Mouse (Mus musculus) neural tube, embryonic 14.5 days (tissue): ENCODE data around the gene Baz1a. TPM values are rescaled to one million over a fixed set of nuclear protein-coding genes. Genes with fewer than 3 reads are reported as not detected.
"Not testable (repeated sequence)": the region's sequence is repeated elsewhere in the genome, so short reads cannot be mapped to it uniquely, and the experiment has no call there.

Experiments
- ATAC-seq: fragments of 200-750 bp; cut with Nextera tagmentation; 2 replicates; pipeline ENCODE4 v1.8.0; 2017; ENCODE audit warnings: low read depth, mild to moderate bottlenecking, moderate TSS enrichment, moderate library complexity
- H3K27ac ChIP-seq: fragments of 300-500 bp; sonication (generic); 2 replicates; pipeline ENCODE4 v1.5.1; 2014; ENCODE audit warnings: low read depth, mild to moderate bottlenecking, control low read depth, low read length, moderate library complexity, mixed read lengths
- H3K27me3 ChIP-seq: fragments of 300-500 bp; sonication (generic); 2 replicates; pipeline ENCODE4 v1.6.1; 2014; ENCODE audit warnings: low read length; ENCODE audit not compliant: control insufficient read depth, insufficient read depth
- H3K36me3 ChIP-seq: fragments of 300-500 bp; sonication (generic); 2 replicates; pipeline ENCODE4 v1.6.1; 2014; ENCODE audit warnings: low read length, mixed read lengths; ENCODE audit not compliant: control insufficient read depth, insufficient read depth
- H3K4me1 ChIP-seq: fragments of 300-500 bp; sonication (generic); 2 replicates; pipeline ENCODE4 v1.6.1; 2014; ENCODE audit warnings: low read length; ENCODE audit not compliant: control insufficient read depth, insufficient read depth
- H3K4me2 ChIP-seq: fragments of 300-500 bp; sonication (generic); 2 replicates; pipeline ENCODE4 v1.6.1; 2014; ENCODE audit warnings: mild to moderate bottlenecking, low read depth, low read length, control low read depth
- H3K4me3 ChIP-seq: fragments of 300-500 bp; sonication (generic); 2 replicates; pipeline ENCODE4 v1.5.1; 2014; ENCODE audit warnings: low read depth, low read length, control low read depth, mixed read lengths
- H3K9ac ChIP-seq: fragments of 300-500 bp; sonication (generic); replicated peaks from 2 replicates; pipeline ENCODE4 v1.6.1; 2014; ENCODE audit warnings: low read depth, mild to moderate bottlenecking, control low read depth, low read length, mixed read lengths
- H3K9me3 ChIP-seq: fragments of 300-500 bp; sonication (generic); 2 replicates; pipeline ENCODE4 v1.6.1; 2016; ENCODE audit warnings: low read length; ENCODE audit not compliant: control insufficient read depth
- WGBS: fragments of 180-500 bp; shearing (Covaris S2); extraction: QIAGEN DNeasy Blood & Tissue Kit; methylation state at CpG from one replicate; pipeline ENCODE4 v1.1.7; 2014; 5-methylcytosine and 5-hydroxymethylcytosine counted together
- polyA plus RNA-seq: library from polyadenylated mRNA; unstranded; fragments of >200 nt; fragmentation: Nextera tagmentation; extraction: Ambion mirVana; gene quantifications from 2 replicates; pipeline ENCODE4 v1.2.1, GENCODE M21; 2014

Gene Baz1a
- polyA plus RNA-seq, 1 experiment from 2014 or later: 3.3 TPM

GRCm38 (mm10) chr12:55016339-55017118 is 2.4 kb upstream of the Baz1a start:
- ATAC-seq: no peak
- WGBS: 71% methylated on average over 8 of the region's 8 CpGs
- Histone ChIP-seq H3K27ac (no peak overlapping the region), H3K9me3 (no peaks in the 10 kb centered on the region), H3K27me3 (no peaks in the 10 kb centered on the region), H3K4me1 (no peaks in the 10 kb centered on the region), H3K4me2 (no peak overlapping the region), H3K36me3 (no peaks in the 10 kb centered on the region), H3K4me3 (no peak overlapping the region), H3K9ac (no peak overlapping the region)

DNA sequence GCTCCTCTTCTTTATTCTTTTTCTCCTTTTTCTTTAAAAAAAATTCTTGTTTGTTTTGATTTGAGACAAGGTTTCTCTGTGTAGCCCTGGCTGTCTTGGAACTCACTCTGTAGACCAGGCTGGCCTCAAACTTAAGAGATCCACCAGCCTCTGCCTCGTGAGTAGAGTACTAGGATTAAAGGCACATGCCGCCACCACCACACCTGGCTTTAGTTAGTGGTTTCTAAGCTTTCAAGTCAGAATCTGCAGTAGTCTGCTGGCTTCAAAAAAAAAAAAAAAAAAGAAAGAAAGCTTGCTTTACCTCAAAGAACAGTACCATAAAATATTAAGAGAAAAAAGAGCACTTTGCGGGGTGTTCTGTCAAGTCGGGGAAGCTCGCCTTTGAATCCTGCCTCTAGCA is 1.3 kb upstream of the Baz1a start:
- no peak overlapping the region for H3K4me3 ChIP-seq
- H3K4me1 ChIP-seq: no peaks in the 10 kb centered on the region
- no peaks in the 10 kb centered on the region for H3K27me3 ChIP-seq
- no peak overlapping the region for H3K9ac ChIP-seq
- no peak overlapping the region for H3K27ac ChIP-seq
- WGBS: 92% methylated on average over 5 of the region's 5 CpGs
- no peak overlapping the region for H3K4me2 ChIP-seq
- no peaks in the 10 kb centered on the region for H3K36me3 ChIP-seq
- H3K9me3 ChIP-seq: no peaks in the 10 kb centered on the region
- no peak for ATAC-seq

DNA sequence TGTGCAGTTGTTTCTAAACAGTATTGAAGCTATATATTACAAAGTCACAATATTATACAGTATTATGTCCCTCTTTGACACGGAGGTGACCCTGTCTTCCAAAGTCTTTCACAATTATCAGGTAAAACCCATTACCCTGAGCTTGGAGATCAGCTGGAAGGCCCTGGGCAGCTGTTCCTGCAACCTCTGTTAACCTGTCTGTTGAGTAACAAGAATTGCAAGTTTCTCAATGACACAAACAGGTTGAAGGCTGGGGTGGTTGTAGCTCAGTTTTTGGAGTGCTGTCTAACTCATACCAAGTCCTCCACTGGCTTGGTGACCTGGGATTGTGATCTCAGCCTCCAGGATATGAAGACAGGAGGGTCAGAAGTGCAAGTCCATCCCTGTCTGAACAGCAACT is 1.1 kb downstream of the Baz1a start:
- 78% methylated on average over 1 of the region's 1 CpGs for WGBS
- Histone ChIP-seq H3K4me2 (no peak overlapping the region), H3K9ac (no peak overlapping the region), H3K27ac (no peak overlapping the region), H3K4me3 (no peak overlapping the region), H3K36me3 (no peaks in the 10 kb centered on the region), H3K4me1 (no peaks in the 10 kb centered on the region), H3K9me3 (no peaks in the 10 kb centered on the region), H3K27me3 (no peaks in the 10 kb centered on the region)
- no peak for ATAC-seq

GRCm38 (mm10) chr12:55007361-55008008 is 6.7 kb downstream of the Baz1a start:
- Histone ChIP-seq H3K4me1 (no peaks in the 10 kb centered on the region), H3K27ac (no peak overlapping the region), H3K4me2 (no peak overlapping the region), H3K27me3 (no peaks in the 10 kb centered on the region), H3K4me3 (no peak overlapping the region), H3K36me3 (no peaks in the 10 kb centered on the region), H3K9me3 (no peaks in the 10 kb centered on the region), H3K9ac (no peak overlapping the region)
- ATAC-seq: no peak
- 90% methylated on average over 14 of the region's 14 CpGs for WGBS

DNA sequence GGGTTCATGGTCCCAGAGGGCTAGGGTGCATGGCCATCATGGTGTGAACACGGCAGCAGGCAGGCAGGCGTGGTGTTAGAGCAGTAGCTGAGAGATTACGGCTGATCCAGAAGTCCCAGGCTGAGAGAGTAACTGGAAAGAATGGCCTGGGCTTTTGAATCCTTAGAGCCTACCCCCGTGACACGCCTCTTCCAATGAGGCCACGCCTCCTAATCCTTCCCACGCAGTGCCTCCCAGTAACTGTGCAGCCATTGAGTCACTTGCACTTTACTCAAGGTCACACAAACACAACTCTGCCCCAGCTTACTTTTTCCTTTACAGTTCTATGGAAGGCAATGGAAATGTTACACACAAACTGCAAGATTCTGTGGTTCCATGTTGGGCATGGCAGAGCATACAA is 8.1 kb downstream of the Baz1a start:
- no peak overlapping the region for H3K4me3 ChIP-seq
- no peak overlapping the region for H3K27ac ChIP-seq
- no peaks in the 10 kb centered on the region for H3K36me3 ChIP-seq
- no peak for ATAC-seq
- no peak overlapping the region for H3K4me2 ChIP-seq
- no peaks in the 10 kb centered on the region for H3K9me3 ChIP-seq
- H3K9ac ChIP-seq: no peak overlapping the region
- H3K27me3 ChIP-seq: no peaks in the 10 kb centered on the region
- H3K4me1 ChIP-seq: no peaks in the 10 kb centered on the region
- WGBS: 97% methylated on average over 7 of the region's 7 CpGs

- no peaks in the 10 kb centered on the region for H3K9me3 ChIP-seq
- 89% methylated on average over 3 of the region's 3 CpGs for WGBS
- no peak overlapping the region for H3K4me2 ChIP-seq
- H3K4me3 ChIP-seq: no peak overlapping the region
- no peaks in the 10 kb centered on the region for H3K4me1 ChIP-seq
- H3K36me3 ChIP-seq: no peaks in the 10 kb centered on the region
- H3K9ac ChIP-seq: no peak overlapping the region
- H3K27me3 ChIP-seq: no peaks in the 10 kb centered on the region
- H3K27ac ChIP-seq: no peak overlapping the region
- ATAC-seq: no peak
Observed at GRCm38 (mm10) chr12:55004396-55004795, 9.8 kb downstream of the Baz1a start.

DNA sequence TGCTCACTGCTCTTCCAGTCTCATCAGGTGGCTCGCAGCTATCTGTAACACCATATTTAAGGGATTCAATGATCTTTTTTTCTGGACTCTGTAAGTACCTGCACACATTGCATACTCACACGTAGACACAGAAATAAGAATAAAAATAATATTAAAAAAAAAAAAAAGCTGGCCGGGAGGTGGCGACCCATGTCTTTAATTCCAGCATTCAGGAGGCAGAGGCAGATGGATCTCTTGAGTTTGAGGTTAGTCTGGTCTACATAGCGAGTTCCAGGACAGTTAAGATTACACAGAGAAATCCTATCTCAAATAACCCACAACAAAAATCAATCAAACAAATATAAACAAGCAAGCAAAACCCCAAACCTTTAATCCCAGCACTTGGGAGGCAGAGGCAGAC is 10.3 kb downstream of the Baz1a start:
- Histone ChIP-seq H3K36me3 (no peaks in the 10 kb centered on the region), H3K9ac (no peak overlapping the region), H3K27ac (no peak overlapping the region), H3K9me3 (no peaks in the 10 kb centered on the region), H3K4me1 (no peaks in the 10 kb centered on the region), H3K27me3 (no peaks in the 10 kb centered on the region), H3K4me3 (no peak overlapping the region), H3K4me2 (no peak overlapping the region)
- no peak for ATAC-seq
- WGBS: 88% methylated on average over 5 of the region's 5 CpGs

GRCm38 (mm10) chr12:55002532-55002931 is 11.6 kb downstream of the Baz1a start:
- not testable (repeated sequence) for H3K9me3 ChIP-seq, H3K4me3 ChIP-seq, H3K9ac ChIP-seq, ATAC-seq, H3K36me3 ChIP-seq, H3K4me1 ChIP-seq, H3K27ac ChIP-seq, H3K4me2 ChIP-seq, H3K27me3 ChIP-seq
- WGBS: 92% methylated on average over 7 of the region's 7 CpGs

DNA sequence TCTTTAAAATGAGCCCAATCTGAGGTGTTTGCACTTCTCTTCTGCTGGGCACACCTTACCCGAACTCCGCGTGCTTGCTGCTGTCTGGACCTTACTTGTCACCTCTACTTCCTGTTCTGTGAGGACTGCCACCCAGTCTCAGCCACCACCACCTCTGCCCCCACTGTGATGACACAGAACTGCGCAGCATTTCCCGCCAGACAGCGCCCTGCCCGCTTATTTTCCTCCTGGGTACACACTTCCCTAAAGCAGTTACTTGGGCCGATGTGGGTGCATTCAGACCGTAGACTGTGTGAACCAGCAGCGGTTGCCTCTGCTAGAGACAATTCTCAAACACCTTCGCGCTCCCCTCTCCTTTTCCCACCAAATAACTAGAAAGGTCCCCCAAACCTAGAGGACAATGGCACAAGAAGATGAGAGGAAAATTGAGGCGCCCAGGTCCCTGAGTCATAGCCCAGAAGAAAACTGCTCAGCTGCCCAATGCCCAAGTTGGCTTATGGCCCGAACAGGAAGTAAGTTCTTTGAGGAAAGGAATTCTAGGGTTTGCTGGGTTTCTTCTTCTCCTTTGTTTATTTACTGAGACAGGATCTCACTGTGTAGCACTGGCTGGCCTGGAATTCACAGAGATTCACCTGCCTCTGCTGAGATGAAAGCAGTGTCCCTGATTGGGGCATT is 15.0 kb downstream of the Baz1a start:
- H3K9me3 ChIP-seq: no peaks in the 10 kb centered on the region
- no peaks in the 10 kb centered on the region for H3K27me3 ChIP-seq
- no peak for ATAC-seq
- no peaks in the 10 kb centered on the region for H3K36me3 ChIP-seq
- H3K4me2 ChIP-seq: no peak overlapping the region
- H3K27ac ChIP-seq: no peak overlapping the region
- 83% methylated on average over 14 of the region's 14 CpGs for WGBS
- H3K4me3 ChIP-seq: no peak overlapping the region
- no peaks in the 10 kb centered on the region for H3K4me1 ChIP-seq
- H3K9ac ChIP-seq: no peak overlapping the region
